Mouse (Mus musculus) midbrain, embryonic 10.5 days (tissue): ENCODE measurements around the gene Gm8159. TPM values are rescaled to one million over a fixed set of nuclear protein-coding genes. Genes with fewer than 3 reads are reported as not detected.
"Not testable (repeated sequence)": the region's sequence is repeated elsewhere in the genome, so short reads cannot be mapped to it uniquely, and the experiment has no call there.

Experiments used
- DNase-seq: peaks from one replicate; pipeline ENCODE4 v3.0.0-alpha.2; 2017; ENCODE audit warnings: low spot score
- H3K27ac ChIP-seq: fragments of 300-500 bp; sonication (generic); replicated peaks from 2 replicates; pipeline ENCODE4 v1.5.1; 2016; ENCODE audit warnings: mild to moderate bottlenecking
- H3K27me3 ChIP-seq: fragments of 300-500 bp; sonication (generic); 2 replicates; pipeline ENCODE4 v1.6.1; 2016; ENCODE audit warnings: low read depth, mild to moderate bottlenecking; ENCODE audit not compliant: poor library complexity, severe bottlenecking
- H3K36me3 ChIP-seq: fragments of 300-500 bp; sonication (generic); 2 replicates; pipeline ENCODE4 v1.6.1; 2016; ENCODE audit warnings: mild to moderate bottlenecking, moderate library complexity
- H3K4me1 ChIP-seq: fragments of 300-500 bp; sonication (generic); 2 replicates; pipeline ENCODE4 v1.6.1; 2016
- H3K4me3 ChIP-seq: fragments of 300-500 bp; sonication (generic); 2 replicates; pipeline ENCODE4 v1.5.1; 2016; ENCODE audit warnings: mild to moderate bottlenecking, moderate library complexity
- H3K9me3 ChIP-seq: fragments of 300-500 bp; sonication (generic); replicated peaks from 2 replicates; pipeline ENCODE4 v1.6.1; 2016; ENCODE audit warnings: mild to moderate bottlenecking
- WGBS: fragments of 180-500 bp; shearing (Covaris S2); methylation state at CpG from one replicate; pipeline ENCODE4 v1.1.7; 2016; 5-methylcytosine and 5-hydroxymethylcytosine counted together
- polyA plus RNA-seq: library from polyadenylated mRNA; unstranded; fragments of >200 nt; fragmentation: Nextera tagmentation; extraction: Ambion mirVana; gene quantifications from 2 replicates; pipeline ENCODE4 v1.2.1, GENCODE M21; 2016

Gm8159 gene
- polyA plus RNA-seq: not detected in 2 replicates

- no CpG with 5 or more reads among the region's 2 CpGs for WGBS
- H3K9me3 ChIP-seq, DNase-seq, H3K36me3 ChIP-seq, H3K27ac ChIP-seq, H3K4me3 ChIP-seq, H3K4me1 ChIP-seq, H3K27me3 ChIP-seq: not testable (repeated sequence)
Observed at GRCm38 (mm10) chr14:4632052-4632451, at the start of gene Gm8159. Gene Gm8159, plus strand, starts transcription at chr14:4632352.

- H3K36me3 ChIP-seq, H3K27me3 ChIP-seq, H3K27ac ChIP-seq, H3K9me3 ChIP-seq, H3K4me1 ChIP-seq: not testable (repeated sequence)
- DNase-seq: peak; percentile 10
- WGBS: 2% methylated on average over 15 of the region's 18 CpGs
- peak overlapping the region; percentile 49 for H3K4me3 ChIP-seq
Observed at GRCm38 (mm10) chr14:4649309-4649708, 17.2 kb downstream of the Gm8159 start.

- 0% methylated on average over 5 of the region's 9 CpGs for WGBS
- not testable (repeated sequence) for H3K27me3 ChIP-seq, H3K9me3 ChIP-seq, DNase-seq, H3K36me3 ChIP-seq, H3K27ac ChIP-seq, H3K4me3 ChIP-seq, H3K4me1 ChIP-seq
Observed at GRCm38 (mm10) chr14:4650324-4650723, 18.2 kb downstream of the Gm8159 start.

- H3K4me3 ChIP-seq, H3K9me3 ChIP-seq, H3K4me1 ChIP-seq, DNase-seq, H3K27me3 ChIP-seq, H3K36me3 ChIP-seq, H3K27ac ChIP-seq: not testable (repeated sequence)
- no CpG with 5 or more reads among the region's 2 CpGs for WGBS
Observed at GRCm38 (mm10) chr14:4663892-4664291, 31.7 kb downstream of the Gm8159 start, which contains the start of gene Gm3239. Gene Gm3239, plus strand, starts transcription at chr14:4664192.

Other genes with a start within 250 kb of the Gm8159 start
- not detected in 2 replicates for gene Gm3159, start 234.8 kb upstream of the Gm8159 start, polyA plus RNA-seq
- gene Gm3164, start 216.9 kb upstream of the Gm8159 start, polyA plus RNA-seq: 0.79 TPM in 2 replicates
- gene Gm3173, start 201.4 kb upstream of the Gm8159 start, polyA plus RNA-seq: 0.55 TPM in 1 of 2 replicates, not detected in the other
- not detected in 2 replicates for gene Gm3182, start 150.6 kb upstream of the Gm8159 start, polyA plus RNA-seq
- gene Gm3047, start 76.9 kb upstream of the Gm8159 start, polyA plus RNA-seq: not detected in 2 replicates
- gene Gm3239, start 31.8 kb downstream of the Gm8159 start, polyA plus RNA-seq: 0.15 TPM in 1 of 2 replicates, not detected in the other
- gene Gm7876, start 76.9 kb downstream of the Gm8159 start, polyA plus RNA-seq: not detected in 2 replicates
- gene Gm3252, start 94.4 kb downstream of the Gm8159 start, polyA plus RNA-seq: 0.31 and 0.33 TPM in 2 replicates
- not detected in 2 replicates for gene Gm9602, start 144.0 kb downstream of the Gm8159 start, polyA plus RNA-seq
- not detected in 2 replicates for gene Gm3269, start 205.8 kb downstream of the Gm8159 start, polyA plus RNA-seq
- gene Gm3264, start 223.2 kb downstream of the Gm8159 start, polyA plus RNA-seq: 1.4 TPM in 1 of 2 replicates, not detected in the other